Comparison of ENCODE assay signal across 8 mouse cellular contexts in genomic region chr17:34911945-34912351, GRCm38 (mm10). TPM values are rescaled to one million over a fixed set of nuclear protein-coding genes. Genes with fewer than 3 reads are reported as not detected.
A peak's percentile ranks its signal among the peaks of the same experiment; 100 is the strongest.
DNase-seq lines count a peak whose midpoint lies in the region; ATAC-seq and TF ChIP-seq lines count a peak whose summit lies in the region.

No protein-coding gene starts in this region.

- TF ChIP-seq EP300 in heart, adult 2 months (IDR thresholded peaks at IDR 0.05; ENCODE audit: insufficient read depth, low read depth, low read length) = peak; percentile 78; the same call in 1 of the 2 replicates

- no peaks in the 10 kb centered on the region for H3K9me3 ChIP-seq in intestine, postnatal 0 days (ENCODE audit: control insufficient read depth)
- H3K9me3 ChIP-seq in midbrain, postnatal 0 days (ENCODE audit: low read length) = no peaks in the 10 kb centered on the region

- H3K27ac ChIP-seq in heart, adult 2 months = no peak overlapping the region
- H3K27ac ChIP-seq in intestine, postnatal 0 days (ENCODE audit: low read depth, low read length) = peak overlapping the region; percentile 84
- H3K27ac ChIP-seq in midbrain, postnatal 0 days (ENCODE audit: low read depth, low read length) = no peak overlapping the region

- peak; percentile 74 to 84 for DNase-seq in heart, adult 2 months
- DNase-seq in heart, postnatal 25 days (ENCODE audit: low spot score) = no peak
- DNase-seq in cerebellum, adult 9-11 months = peak; percentile 69
- peak; percentile 76 for DNase-seq in gastrocnemius, adult 18-20 months (ENCODE audit: low spot score)
- DNase-seq in liver = peak; percentile 85
- peak; percentile 58 for DNase-seq in midbrain, postnatal 0 days (ENCODE audit: low spot score)
- DNase-seq in spleen, postnatal 36 days (ENCODE audit: low spot score in 2 of 2) = peak; percentile 74 to 76

- no peaks in the 10 kb centered on the region for H3K79me2 ChIP-seq in heart, adult 2 months (replicated peaks; ENCODE audit: control insufficient read depth, insufficient read depth, low read length)

- no peak overlapping the region for H3K4me3 ChIP-seq in heart, adult 2 months
- H3K4me3 ChIP-seq in intestine, postnatal 0 days (ENCODE audit: low read depth, low read length) = no peak overlapping the region
- H3K4me3 ChIP-seq in midbrain, postnatal 0 days (ENCODE audit: low read depth, low read length) = no peak overlapping the region

- H3K4me1 ChIP-seq in heart, adult 2 months (ENCODE audit: control insufficient read depth, insufficient read depth, low read length) = no peaks in the 10 kb centered on the region
- H3K4me1 ChIP-seq in intestine, postnatal 0 days (replicated peaks; ENCODE audit: control insufficient read depth, insufficient read depth, low read length) = 0 out of 2 replicates have a peak, but pooled peaks cover 4% of the 10 kb centered on the region
- H3K4me1 ChIP-seq in midbrain, postnatal 0 days (ENCODE audit: insufficient read depth, low read length) = no peaks in the 10 kb centered on the region

- intact Hi-C loops in heart, adult 2 months (cut with DNase I) = loop anchor here (1.0 kb wide), 1 partner anchor 56 kb away; no protein-coding TSS in a partner anchor
- intact Hi-C loops in heart, postnatal 25 days (cut with DNase I) = loop anchor here (1.0 kb wide), 1 partner anchor 57 kb away; no protein-coding TSS in a partner anchor

- no peak for TF ChIP-seq POLR2A in heart, adult 2 months (IDR thresholded peaks at IDR 0.05; ENCODE audit: insufficient read depth, low read depth, low read length)

- H3K4me2 ChIP-seq in intestine, postnatal 0 days (replicated peaks; ENCODE audit: low read depth) = no peak overlapping the region
- H3K4me2 ChIP-seq in midbrain, postnatal 0 days (ENCODE audit: low read depth, low read length, poor library complexity, severe bottlenecking) = no peak overlapping the region

- TF ChIP-seq CTCF in heart, adult 2 months (IDR thresholded peaks at IDR 0.05) = peak; percentile 87
- TF ChIP-seq CTCF in intestine, postnatal 0 days (IDR thresholded peaks at IDR 0.05; ENCODE audit: low read depth) = peak; percentile 96
- TF ChIP-seq CTCF in midbrain, postnatal 0 days (IDR thresholded peaks at IDR 0.05) = peak; percentile 86

- 56% methylated on average over 5 of the region's 5 CpGs for WGBS in heart, adult 2 months
- 30% methylated on average over 5 of the region's 5 CpGs for WGBS in intestine, postnatal 0 days
- WGBS in midbrain, postnatal 0 days = 37% methylated on average over 5 of the region's 5 CpGs

- ATAC-seq in intestine, postnatal 0 days = peak; percentile 46
- ATAC-seq in midbrain, postnatal 0 days (ENCODE audit: low FRiP score) = peak; percentile 53; the same call in 1 of the 2 replicates

- no peaks in the 10 kb centered on the region for H3K27me3 ChIP-seq in heart, adult 2 months (ENCODE audit: control insufficient read depth, insufficient read depth, low read length)
- no peaks in the 10 kb centered on the region for H3K27me3 ChIP-seq in intestine, postnatal 0 days (replicated peaks; ENCODE audit: control insufficient read depth, insufficient read depth, low read length)
- no peaks in the 10 kb centered on the region for H3K27me3 ChIP-seq in midbrain, postnatal 0 days (ENCODE audit: insufficient read depth, low read length)

- H3K36me3 ChIP-seq in heart, adult 2 months (ENCODE audit: control insufficient read depth, insufficient read depth, low read length) = no peaks in the 10 kb centered on the region
- peaks cover 64% of the 10 kb centered on the region for H3K36me3 ChIP-seq in intestine, postnatal 0 days (ENCODE audit: control insufficient read depth, insufficient read depth)
- H3K36me3 ChIP-seq in midbrain, postnatal 0 days (ENCODE audit: insufficient read depth, low read length) = peaks cover 65% of the 10 kb centered on the region

- no peak overlapping the region for H3K9ac ChIP-seq in heart, adult 2 months (ENCODE audit: low read depth, low read length)
- no peak overlapping the region for H3K9ac ChIP-seq in intestine, postnatal 0 days (ENCODE audit: low read depth, low read length)
- no peak overlapping the region for H3K9ac ChIP-seq in midbrain, postnatal 0 days (replicated peaks; ENCODE audit: low read length, poor library complexity, severe bottlenecking)

RNA-seq across cellular contexts. Expression of gene Slc44a4, which starts 2.3 kb away (rescaled TPM):
- not detected for total RNA-seq in heart, adult 2 months (2021)
- 1.1 TPM in 1 of 2 replicates, not detected in the other for polyA plus RNA-seq in heart, adult 2 months (2012; rRNA removed)
- total RNA-seq in heart, postnatal 25 days (2021) = not detected
- total RNA-seq in gastrocnemius, adult 18-20 months (2021) = not detected
- 119 and 128 TPM in 2 replicates for polyA plus RNA-seq in intestine, postnatal 0 days (2015; fragmentation: Nextera tagmentation; extraction: Ambion mirVana)
- 0.49 TPM in 1 of 2 replicates, not detected in the other for total RNA-seq in midbrain, postnatal 0 days (2014; rRNA removed)
- 0.11 TPM in 1 of 2 replicates, not detected in the other for polyA plus RNA-seq in midbrain, postnatal 0 days (2015; fragmentation: Nextera tagmentation; extraction: Ambion mirVana)

RNA-seq across cellular contexts. Expression of gene Ehmt2, which starts 13.7 kb away (rescaled TPM):
- 10 to 100 TPM; 38.0 to 42.6 TPM for total RNA-seq in heart, adult 2 months (2021)
- 61.6 and 64.0 TPM in 2 replicates for polyA plus RNA-seq in heart, adult 2 months (2012; rRNA removed)
- 10 to 100 TPM; 37.6 to 39.1 TPM for total RNA-seq in heart, postnatal 25 days (2021)
- 10 to 100 TPM; 26.7 to 29.5 TPM for total RNA-seq in gastrocnemius, adult 18-20 months (2021)
- polyA plus RNA-seq in intestine, postnatal 0 days (2015; fragmentation: Nextera tagmentation; extraction: Ambion mirVana) = 35.8 and 40.3 TPM in 2 replicates
- total RNA-seq in midbrain, postnatal 0 days (2014; rRNA removed) = 312 and 375 TPM in 2 replicates
- 58.8 and 69.0 TPM in 2 replicates for polyA plus RNA-seq in midbrain, postnatal 0 days (2015; fragmentation: Nextera tagmentation; extraction: Ambion mirVana)

RNA-seq across cellular contexts. Expression of gene C2, which starts 13.9 kb away (rescaled TPM):
- 1 to 10 TPM; 1.8 to 3.1 TPM for total RNA-seq in heart, adult 2 months (2021)
- polyA plus RNA-seq in heart, adult 2 months (2012; rRNA removed) = 4.5 and 8.1 TPM in 2 replicates
- total RNA-seq in heart, postnatal 25 days (2021) = 1 to 10 TPM; 2.8 to 4.1 TPM
- 1 to 10 TPM; 1.5 to 1.6 TPM for total RNA-seq in gastrocnemius, adult 18-20 months (2021)
- polyA plus RNA-seq in intestine, postnatal 0 days (2015; fragmentation: Nextera tagmentation; extraction: Ambion mirVana) = 60.3 and 66.2 TPM in 2 replicates
- total RNA-seq in midbrain, postnatal 0 days (2014; rRNA removed) = 2.9 and 3.1 TPM in 2 replicates
- 6.0 and 7.0 TPM in 2 replicates for polyA plus RNA-seq in midbrain, postnatal 0 days (2015; fragmentation: Nextera tagmentation; extraction: Ambion mirVana)

RNA-seq across cellular contexts. Expression of gene Neu1, which starts 19.1 kb away (rescaled TPM):
- 10 to 100 TPM; 14.5 TPM for total RNA-seq in heart, adult 2 months (2021)
- polyA plus RNA-seq in heart, adult 2 months (2012; rRNA removed) = 22.0 and 23.6 TPM in 2 replicates
- total RNA-seq in heart, postnatal 25 days (2021) = 10 to 100 TPM; 12.7 to 14.1 TPM
- 10 to 100 TPM in 1 of 2 experiments, 1 to 10 TPM in 1; 9.1 to 10.2 TPM for total RNA-seq in gastrocnemius, adult 18-20 months (2021)
- polyA plus RNA-seq in intestine, postnatal 0 days (2015; fragmentation: Nextera tagmentation; extraction: Ambion mirVana) = 522 and 580 TPM in 2 replicates
- total RNA-seq in midbrain, postnatal 0 days (2014; rRNA removed) = 43.3 and 96.3 TPM in 2 replicates
- polyA plus RNA-seq in midbrain, postnatal 0 days (2015; fragmentation: Nextera tagmentation; extraction: Ambion mirVana) = 42.7 and 47.3 TPM in 2 replicates

RNA-seq across cellular contexts. Expression of gene Gm20547, which starts 30.1 kb away (rescaled TPM):
- not detected for total RNA-seq in heart, adult 2 months (2021)
- not detected in 2 replicates for polyA plus RNA-seq in heart, adult 2 months (2012; rRNA removed)
- under 1 TPM in 1 of 2 experiments, not detected in 1; 0.08 TPM for total RNA-seq in heart, postnatal 25 days (2021)
- total RNA-seq in gastrocnemius, adult 18-20 months (2021) = not detected
- not detected in 2 replicates for polyA plus RNA-seq in intestine, postnatal 0 days (2015; fragmentation: Nextera tagmentation; extraction: Ambion mirVana)
- not detected in 2 replicates for total RNA-seq in midbrain, postnatal 0 days (2014; rRNA removed)
- polyA plus RNA-seq in midbrain, postnatal 0 days (2015; fragmentation: Nextera tagmentation; extraction: Ambion mirVana) = 0.10 and 0.25 TPM in 2 replicates
